Mouse (Mus musculus) cerebellum, adult 2 months (tissue): ENCODE measurements around the gene Tmeff1. TPM values are rescaled to one million over a fixed set of nuclear protein-coding genes. Genes with fewer than 3 reads are reported as not detected.
A peak's percentile ranks its signal among the peaks of the same experiment; 100 is the strongest.

ENCODE experiments used
- DNase-seq, 2 experiments: peaks; one replicate each; pipeline ENCODE4 v3.0.0; 2021
- H3K27ac ChIP-seq: fragments of 200-500 bp; 2 replicates; pipeline ENCODE4 v1.5.1; 2012; ENCODE audit warnings: low read length, control low read depth, inconsistent platforms; ENCODE audit not compliant: insufficient read depth
- H3K27me3 ChIP-seq: fragments of 200-500 bp; 2 replicates; pipeline ENCODE4 v1.6.1; 2012; ENCODE audit warnings: inconsistent platforms, mild to moderate bottlenecking, low read length, moderate library complexity; ENCODE audit not compliant: control insufficient read depth, insufficient read depth
- H3K4me1 ChIP-seq: fragments of 200-500 bp; 2 replicates; pipeline ENCODE4 v1.6.1; 2011; ENCODE audit warnings: low read length; ENCODE audit not compliant: control insufficient read depth, insufficient read depth
- H3K4me3 ChIP-seq: fragments of 200-500 bp; replicated peaks from 2 replicates; pipeline ENCODE3; 2011; ENCODE audit warnings: mild to moderate bottlenecking, low read depth, low read length, control low read depth; ENCODE audit not compliant: insufficient read depth
- CTCF ChIP-seq: fragments of 200-500 bp; IDR thresholded peaks from 2 replicates; pipeline ENCODE4 v1.5.1; 2011; ENCODE audit warnings: low read depth, mild to moderate bottlenecking, control low read depth, low read length, moderate library complexity, borderline replicate concordance; ENCODE audit not compliant: insufficient read depth
- POLR2A ChIP-seq: fragments of 200-500 bp; IDR thresholded peaks from 2 replicates; pipeline ENCODE4 v1.6.1; 2011; ENCODE audit warnings: low read length, control low read depth, borderline replicate concordance; ENCODE audit not compliant: insufficient read depth
- WGBS: fragments of 180-500 bp; shearing (Covaris S2); methylation state at CpG from one replicate; pipeline ENCODE4 v1.1.7; 2018; 5-methylcytosine and 5-hydroxymethylcytosine counted together
- polyA plus RNA-seq: library from polyadenylated mRNA; depleted of rRNA; stranded (reverse); fragments of >200 nt; gene quantifications from 2 replicates; pipeline ENCODE4 v1.2.3, GENCODE M21; 2012

Gene Tmeff1
- polyA plus RNA-seq, 1 experiment: 74.5 TPM

GRCm38 (mm10) chr4:48542351-48542750 is 42.6 kb upstream of the Tmeff1 start:
- no peaks in the 10 kb centered on the region for H3K27me3 ChIP-seq
- peaks cover 13% of the 10 kb centered on the region for H3K4me1 ChIP-seq
- DNase-seq: no peak
- no peak overlapping the region for H3K27ac ChIP-seq
- H3K4me3 ChIP-seq: no peak overlapping the region
- TF ChIP-seq CTCF (no peak), POLR2A (no peak)
- 53% methylated on average over 5 of the region's 5 CpGs for WGBS

- H3K4me3 ChIP-seq: no peak overlapping the region
- H3K27me3 ChIP-seq: no peaks in the 10 kb centered on the region
- DNase-seq: no peak
- H3K4me1 ChIP-seq: peaks cover 14% of the 10 kb centered on the region
- WGBS: 76% methylated on average over 6 of the region's 6 CpGs
- TF ChIP-seq POLR2A (no peak), CTCF (no peak)
- H3K27ac ChIP-seq: no peak overlapping the region
Observed at GRCm38 (mm10) chr4:48543071-48543865, 41.7 kb upstream of the Tmeff1 start.

DNA sequence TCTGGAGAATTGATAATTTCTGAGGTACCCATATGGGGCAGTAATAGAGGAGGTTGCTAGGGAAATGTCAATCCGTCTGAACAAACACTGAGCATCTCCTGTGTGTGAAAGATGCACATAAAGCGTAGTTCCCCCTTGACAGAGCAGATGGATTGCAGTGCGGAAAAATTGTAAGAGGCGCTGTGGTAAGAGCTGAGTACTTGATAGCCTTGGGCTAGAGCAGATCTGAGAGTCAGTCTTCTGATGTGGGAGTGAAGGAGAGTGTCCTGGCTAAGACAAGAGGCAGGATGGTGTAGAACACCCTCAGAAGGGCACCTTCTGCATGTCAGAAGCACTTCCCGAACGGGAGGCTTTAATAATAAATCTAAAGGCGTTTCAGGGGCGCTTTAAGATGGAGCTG is 40.8 kb upstream of the Tmeff1 start:
- Histone ChIP-seq H3K4me3 (no peak overlapping the region), H3K27me3 (no peaks in the 10 kb centered on the region), H3K4me1 (peaks cover 19% of the 10 kb centered on the region), H3K27ac (no peak overlapping the region)
- TF ChIP-seq POLR2A (no peak), CTCF (no peak)
- WGBS: 86% methylated on average over 8 of the region's 8 CpGs
- no peak for DNase-seq

DNA sequence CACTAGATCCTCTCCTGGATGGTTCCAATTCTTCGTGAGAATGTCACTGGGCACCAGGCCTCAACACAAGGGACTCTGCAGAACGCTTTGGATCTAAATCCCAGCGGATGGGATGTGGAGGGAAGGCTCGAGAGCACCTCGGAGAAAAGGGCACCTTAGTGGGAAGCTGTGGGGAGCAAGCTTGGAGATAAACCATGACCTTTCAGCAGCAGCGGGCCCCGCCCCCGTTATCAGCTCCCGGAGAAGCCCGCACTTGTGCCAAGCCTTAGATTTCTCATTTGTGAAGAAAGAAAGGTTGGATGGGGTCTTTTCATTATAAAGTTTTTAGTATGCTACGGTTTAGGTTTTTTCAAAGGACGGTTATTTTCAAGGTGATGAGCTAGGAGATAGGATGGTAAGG is 39.0 kb upstream of the Tmeff1 start:
- Histone ChIP-seq H3K27ac (no peak overlapping the region), H3K4me1 (peaks cover 19% of the 10 kb centered on the region), H3K4me3 (no peak overlapping the region), H3K27me3 (no peaks in the 10 kb centered on the region)
- DNase-seq: no peak
- TF ChIP-seq CTCF: no peak
- no peak for TF ChIP-seq POLR2A
- WGBS: 74% methylated on average over 12 of the region's 12 CpGs

GRCm38 (mm10) chr4:48546568-48547496 is 38.1 kb upstream of the Tmeff1 start:
- Histone ChIP-seq H3K4me3 (no peak overlapping the region), H3K27me3 (no peaks in the 10 kb centered on the region), H3K27ac (no peak overlapping the region), H3K4me1 (peaks cover 16% of the 10 kb centered on the region)
- DNase-seq: no peak
- TF ChIP-seq CTCF: no peak
- TF ChIP-seq POLR2A: no peak
- WGBS: 72% methylated on average over 9 of the region's 9 CpGs

- TF ChIP-seq CTCF: no peak
- TF ChIP-seq POLR2A: no peak
- no peak overlapping the region for H3K4me3 ChIP-seq
Observed at GRCm38 (mm10) chr4:48548393-48549045, 36.5 kb upstream of the Tmeff1 start.

GRCm38 (mm10) chr4:48549661-48550060 is 35.3 kb upstream of the Tmeff1 start:
- WGBS: 85% methylated on average over 5 of the region's 5 CpGs
- DNase-seq: no peak
- Histone ChIP-seq H3K27ac (no peak overlapping the region), H3K4me3 (no peak overlapping the region), H3K27me3 (no peaks in the 10 kb centered on the region), H3K4me1 (peaks cover 13% of the 10 kb centered on the region)
- TF ChIP-seq CTCF (no peak), POLR2A (no peak)

More at GRCm38 (mm10) chr4:48548393-48549045, 36.5 kb upstream of the Tmeff1 start:
- Histone ChIP-seq H3K4me1 (peaks cover 13% of the 10 kb centered on the region), H3K27ac (no peak overlapping the region), H3K27me3 (no peaks in the 10 kb centered on the region)
- 28% methylated on average over 6 of the region's 6 CpGs for WGBS
- DNase-seq: peak; percentile 34 to 57
